Mouse (Mus musculus): ENCODE results near the gene Inka1. TPM values are rescaled to one million over a fixed set of nuclear protein-coding genes. Genes with fewer than 3 reads are reported as not detected.

The Inka1 gene
- polyA plus RNA-seq, 1 experiment from 2014 or later: 24.6 TPM

DNA sequence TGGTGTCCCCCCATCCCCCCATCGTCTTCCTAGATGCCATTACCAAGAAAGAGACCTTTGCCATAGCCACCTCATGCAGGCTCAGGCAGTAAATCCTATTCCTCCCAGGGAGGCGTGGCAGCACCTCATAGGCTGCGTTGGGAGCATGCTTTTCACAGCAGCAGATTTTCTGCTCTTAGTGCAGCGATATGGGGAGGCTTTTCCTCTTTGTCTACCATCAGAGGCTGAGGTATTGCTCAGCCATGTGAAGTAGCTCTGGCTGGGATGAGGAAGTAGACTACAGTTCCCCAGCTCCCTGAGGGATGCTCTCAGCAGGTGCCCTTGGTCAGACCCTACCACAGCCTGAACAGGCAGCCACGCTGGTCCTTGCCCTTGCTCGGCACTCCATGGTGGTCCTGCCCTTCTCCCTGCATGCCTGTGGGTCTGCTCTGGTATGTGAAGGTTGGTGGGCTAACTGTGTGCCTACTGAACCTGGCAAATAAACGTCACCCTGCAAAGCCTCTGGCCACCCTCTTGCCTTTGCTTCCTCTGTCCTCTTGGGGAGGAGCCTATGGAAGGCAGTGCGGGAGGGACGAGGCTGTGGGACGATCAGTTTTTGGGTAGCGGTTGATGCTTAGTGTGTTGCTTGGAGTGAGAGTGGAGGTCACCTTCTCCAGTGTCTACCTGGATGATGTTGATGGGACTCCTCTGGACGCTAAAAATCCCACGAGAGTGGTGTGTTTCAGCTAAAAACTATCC lies 36.3 kb downstream of the Inka1 start:
- no peak overlapping the region for H3K4me2 ChIP-seq (replicated peaks)
- peaks cover 6% of the 10 kb centered on the region; the same call in 1 of the 2 replicates for H3K36me3 ChIP-seq
- no peak overlapping the region for H3K9ac ChIP-seq (replicated peaks)
- no peaks in the 10 kb centered on the region for H3K27me3 ChIP-seq
- 81% methylated on average over 13 of the region's 13 CpGs for WGBS
- no peak for ATAC-seq (ENCODE audit: low FRiP score, low read depth)
- H3K27ac ChIP-seq (replicated peaks): no peak overlapping the region
- peaks cover 15% of the 10 kb centered on the region for H3K4me1 ChIP-seq
- H3K4me3 ChIP-seq: no peak overlapping the region
- H3K9me3 ChIP-seq: no peaks in the 10 kb centered on the region

DNA sequence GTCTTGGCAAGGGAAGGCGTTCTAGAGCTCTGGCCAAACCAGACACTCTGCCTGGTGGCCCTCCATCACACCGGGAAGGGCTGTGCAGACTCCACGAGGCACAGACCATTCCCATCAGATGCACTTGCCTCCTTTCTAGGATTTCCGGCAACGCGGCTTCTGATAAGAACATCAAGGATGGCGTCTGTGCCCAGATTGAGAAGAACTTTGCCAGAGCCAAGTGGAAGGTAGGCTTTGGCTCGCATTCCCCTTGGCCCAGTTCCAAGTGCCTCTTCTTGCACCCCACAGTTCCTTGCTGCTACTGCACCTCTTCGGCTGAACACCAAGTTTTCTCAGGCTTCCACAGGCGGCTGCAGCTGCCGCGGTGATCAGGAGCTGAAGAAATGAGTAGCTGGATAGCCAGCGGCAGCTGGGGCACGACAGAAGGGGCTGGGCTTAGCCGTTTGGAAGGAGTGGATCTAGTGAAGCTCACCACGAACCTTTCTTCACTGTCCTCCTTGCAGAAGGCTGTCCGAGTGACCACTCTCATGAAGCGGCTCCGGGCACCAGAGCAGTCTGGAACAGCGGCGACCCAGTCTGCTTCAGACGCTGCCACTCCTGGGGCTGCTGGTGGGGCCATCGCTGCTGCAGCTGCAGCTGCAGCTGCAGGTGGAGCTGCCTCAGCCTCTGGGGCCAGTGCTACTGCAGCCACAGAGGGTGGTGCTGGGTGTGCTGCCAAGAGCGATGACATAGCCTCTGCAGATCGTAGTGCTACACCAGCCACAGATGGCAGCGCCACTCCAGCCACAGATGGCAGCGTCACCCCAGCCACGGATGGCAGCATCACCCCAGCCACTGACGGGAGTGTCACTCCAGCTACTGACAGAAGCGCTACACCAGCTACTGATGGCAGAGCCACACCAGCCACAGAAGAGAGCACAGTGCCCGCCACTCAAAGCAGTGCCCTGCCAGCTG lies 38.2 kb downstream of the Inka1 start:
- no peak overlapping the region for H3K4me2 ChIP-seq (replicated peaks)
- no peak for ATAC-seq (ENCODE audit: low FRiP score, low read depth)
- H3K4me3 ChIP-seq: no peak overlapping the region
- no peaks in the 10 kb centered on the region for H3K9me3 ChIP-seq
- peaks cover 15% of the 10 kb centered on the region for H3K4me1 ChIP-seq
- peaks cover 6% of the 10 kb centered on the region; the same call in 1 of the 2 replicates for H3K36me3 ChIP-seq
- 91% methylated on average over 31 of the region's 31 CpGs for WGBS
- H3K9ac ChIP-seq (replicated peaks): no peak overlapping the region
- no peaks in the 10 kb centered on the region for H3K27me3 ChIP-seq
- H3K27ac ChIP-seq (replicated peaks): no peak overlapping the region

DNA sequence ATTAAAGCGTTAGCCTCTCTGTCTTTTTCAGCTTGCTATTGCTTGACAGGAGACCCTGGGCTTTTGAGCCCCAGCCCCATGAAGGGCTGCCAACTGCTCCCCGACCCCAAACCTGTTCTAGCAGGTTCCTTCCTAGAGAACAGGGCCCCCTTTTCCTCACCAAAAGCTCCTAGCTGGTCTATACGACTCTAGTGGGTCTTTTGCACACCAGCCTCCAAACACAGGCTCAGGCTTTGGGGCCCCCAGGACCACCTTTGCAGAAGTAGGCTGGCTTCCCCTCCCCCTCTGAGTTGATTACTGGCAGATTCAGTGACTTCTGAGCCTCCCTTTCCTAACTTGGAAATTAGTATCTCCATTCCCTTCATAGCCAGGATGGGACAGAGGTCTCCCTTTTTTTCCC lies 48.8 kb downstream of the Inka1 start:
- Histone ChIP-seq H3K4me1 (peaks cover 26% of the 10 kb centered on the region), H3K27ac (replicated peaks) (no peak overlapping the region), H3K9me3 (no peaks in the 10 kb centered on the region), H3K36me3 (no peaks in the 10 kb centered on the region), H3K27me3 (peaks cover 33% of the 10 kb centered on the region), H3K9ac (replicated peaks) (peak overlapping the region; percentile 63; the same call in 1 of the 2 replicates), H3K4me2 (replicated peaks) (peak overlapping the region; percentile 72), H3K4me3 (peak overlapping the region; percentile 50)
- ATAC-seq (ENCODE audit: low FRiP score, low read depth): 0 out of 2 replicates have a peak, but pooled peaks have one; percentile 21
- WGBS: 5% methylated on average over 3 of the region's 3 CpGs

- Histone ChIP-seq H3K27ac (replicated peaks) (no peak overlapping the region), H3K4me2 (replicated peaks) (peak overlapping the region; percentile 72), H3K27me3 (peaks cover 33% of the 10 kb centered on the region), H3K4me3 (peak overlapping the region; percentile 50), H3K4me1 (peaks cover 26% of the 10 kb centered on the region), H3K9me3 (no peaks in the 10 kb centered on the region), H3K36me3 (no peaks in the 10 kb centered on the region), H3K9ac (replicated peaks) (peak overlapping the region; percentile 63)
- under 1% methylated on average over 29 of the region's 29 CpGs for WGBS
- ATAC-seq (ENCODE audit: low FRiP score, low read depth): peak; percentile 83
Measured at GRCm38 (mm10) chr9:107936215-107936822, 49.4 kb downstream of the Inka1 start.

DNA sequence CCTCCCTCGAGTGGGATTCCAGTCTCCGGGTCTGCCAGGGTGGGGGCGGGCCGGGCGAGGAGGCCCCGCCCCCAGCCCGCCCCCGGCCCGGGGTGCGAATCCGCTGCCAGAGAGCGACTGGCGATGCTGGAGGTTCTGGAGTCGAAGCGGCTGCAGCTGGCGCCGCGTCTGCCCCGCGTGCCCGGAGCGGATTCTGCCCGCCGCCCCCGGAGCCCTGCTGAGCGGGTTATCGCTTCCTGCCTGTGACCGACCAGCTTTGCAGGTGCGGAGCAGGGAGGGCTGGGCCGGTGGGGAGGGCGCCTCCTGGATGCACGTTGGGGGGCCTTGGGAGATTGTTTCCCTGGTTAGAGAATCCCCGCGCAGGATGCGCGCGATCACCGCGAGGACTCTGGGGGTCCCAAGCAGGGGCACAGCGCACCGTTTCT lies 49.9 kb downstream of the Inka1 start:
- no peak overlapping the region for H3K27ac ChIP-seq (replicated peaks)
- peak; percentile 54 for ATAC-seq (ENCODE audit: low FRiP score, low read depth)
- WGBS: 1% methylated on average over 30 of the region's 41 CpGs

GRCm38 (mm10) chr9:107935374-107935773 lies 50.3 kb downstream of the Inka1 start, which contains the start of gene Camkv:
Gene Camkv (plus strand): TSS chr9:107935674.
- Histone ChIP-seq H3K36me3 (no peaks in the 10 kb centered on the region), H3K4me2 (replicated peaks) (peak within 1 kb of the TSS; percentile 72), H3K27me3 (peaks cover 33% of the 10 kb centered on the region), H3K4me3 (peak within 1 kb of the TSS; percentile 50), H3K9me3 (no peaks in the 10 kb centered on the region), H3K27ac (replicated peaks) (no peak within 1 kb of the TSS), H3K4me1 (peaks cover 26% of the 10 kb centered on the region), H3K9ac (replicated peaks) (peak within 1 kb of the TSS; percentile 63)
- WGBS: 7% methylated on average over 3 of the region's 3 CpGs
- peak; percentile 23; the same call in 1 of the 2 replicates for ATAC-seq (ENCODE audit: low FRiP score, low read depth)

More for the DNA sequence above, 49.9 kb downstream of the Inka1 start:
- Histone ChIP-seq H3K4me2 (replicated peaks) (peak overlapping the region; percentile 72), H3K9ac (replicated peaks) (peak overlapping the region; percentile 63), H3K36me3 (no peaks in the 10 kb centered on the region), H3K4me3 (peak overlapping the region; percentile 50), H3K27me3 (peaks cover 33% of the 10 kb centered on the region), H3K9me3 (no peaks in the 10 kb centered on the region), H3K4me1 (peaks cover 26% of the 10 kb centered on the region)

Other genes with a start within 250 kb of the Inka1 start
- gene Rbm5, start 214.9 kb downstream of the Inka1 start, polyA plus RNA-seq (2016; fragmentation: Nextera tagmentation; extraction: Ambion mirVana): 266 and 271 TPM in 2 replicates
- 135 and 153 TPM in 2 replicates for gene Rbm6, start 112.6 kb downstream of the Inka1 start, polyA plus RNA-seq (2016; fragmentation: Nextera tagmentation; extraction: Ambion mirVana)
- 16.5 and 19.2 TPM in 2 replicates for gene Mon1a, start 97.7 kb downstream of the Inka1 start, polyA plus RNA-seq (2016; fragmentation: Nextera tagmentation; extraction: Ambion mirVana)
- 1.5 and 2.3 TPM in 2 replicates for gene Mst1r, start 79.0 kb downstream of the Inka1 start, polyA plus RNA-seq (2016; fragmentation: Nextera tagmentation; extraction: Ambion mirVana)
- not detected in 2 replicates for gene Actl11, start 57.4 kb downstream of the Inka1 start, polyA plus RNA-seq (2016; fragmentation: Nextera tagmentation; extraction: Ambion mirVana)
- 12.6 and 12.8 TPM in 2 replicates for gene Camkv, start 50.2 kb downstream of the Inka1 start, polyA plus RNA-seq (2016; fragmentation: Nextera tagmentation; extraction: Ambion mirVana)
- gene Traip, start 35.7 kb downstream of the Inka1 start, polyA plus RNA-seq (2016; fragmentation: Nextera tagmentation; extraction: Ambion mirVana): 22.7 and 23.3 TPM in 2 replicates
- 5.5 and 8.1 TPM in 2 replicates for gene Uba7, start 10.4 kb downstream of the Inka1 start, polyA plus RNA-seq (2016; fragmentation: Nextera tagmentation; extraction: Ambion mirVana)
- 1.8 and 2.2 TPM in 2 replicates for gene Gm20661, start 2.8 kb downstream of the Inka1 start, polyA plus RNA-seq (2016; fragmentation: Nextera tagmentation; extraction: Ambion mirVana)
- gene Cdhr4, start 6.6 kb upstream of the Inka1 start, polyA plus RNA-seq (2016; fragmentation: Nextera tagmentation; extraction: Ambion mirVana): 2.6 TPM in 2 replicates
- gene Gm20662, start 10.5 kb upstream of the Inka1 start, polyA plus RNA-seq (2016; fragmentation: Nextera tagmentation; extraction: Ambion mirVana): 0.98 TPM in 2 replicates
- gene Ip6k1, start 16.6 kb upstream of the Inka1 start, polyA plus RNA-seq (2016; fragmentation: Nextera tagmentation; extraction: Ambion mirVana): 94.2 and 100 TPM in 2 replicates
- gene Gmppb, start 63.4 kb upstream of the Inka1 start, polyA plus RNA-seq (2016; fragmentation: Nextera tagmentation; extraction: Ambion mirVana): 17.3 and 18.2 TPM in 2 replicates
- 3.2 and 4.6 TPM in 2 replicates for gene Amigo3, start 67.3 kb upstream of the Inka1 start, polyA plus RNA-seq (2016; fragmentation: Nextera tagmentation; extraction: Ambion mirVana)
- 0.14 TPM in 1 of 2 replicates, not detected in the other for gene Mst1, start 94.6 kb upstream of the Inka1 start, polyA plus RNA-seq (2016; fragmentation: Nextera tagmentation; extraction: Ambion mirVana)
- gene Rnf123, start 97.5 kb upstream of the Inka1 start, polyA plus RNA-seq (2016; fragmentation: Nextera tagmentation; extraction: Ambion mirVana): 41.2 and 43.4 TPM in 2 replicates
- gene Apeh, start 108.7 kb upstream of the Inka1 start, polyA plus RNA-seq (2016; fragmentation: Nextera tagmentation; extraction: Ambion mirVana): 63.2 and 70.2 TPM in 2 replicates
- gene Bsn, start 204.5 kb upstream of the Inka1 start, polyA plus RNA-seq (2016; fragmentation: Nextera tagmentation; extraction: Ambion mirVana): 4.4 and 5.0 TPM in 2 replicates